Comparison of ENCODE assay signal across 10 mouse cellular contexts in the genomic region with DNA sequence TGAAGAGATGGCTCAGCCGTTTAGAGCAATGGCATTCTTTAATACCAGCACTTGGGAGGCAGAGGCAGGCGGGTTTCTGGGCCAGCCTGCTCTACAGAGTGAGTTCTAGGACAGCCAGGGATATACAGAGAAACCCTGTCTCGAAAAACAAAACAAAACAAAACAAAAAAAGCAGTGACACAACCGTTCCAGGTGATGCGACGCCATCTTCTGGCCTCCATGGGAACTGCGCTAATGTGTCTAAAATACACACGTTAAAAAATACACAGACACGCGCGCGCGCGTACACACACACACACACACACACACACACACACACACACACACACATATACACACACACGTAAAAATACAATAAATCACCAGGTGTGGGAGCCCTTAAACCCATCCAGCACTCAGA. TPM values are rescaled to one million over a fixed set of nuclear protein-coding genes. Genes with fewer than 3 reads are reported as not detected.
DNase-seq lines count a peak whose midpoint lies in the region; ATAC-seq and TF ChIP-seq lines count a peak whose summit lies in the region.
"Not testable (repeated sequence)": the region's sequence is repeated elsewhere in the genome, so short reads cannot be mapped to it uniquely, and the experiment has no call there.
"Had no signal": no experiment of that assay in that cellular context is flagged by ENCODE, and none has a peak within 500 bp of the region (broad histone marks: within the 10 kb centered on the region; RNA-seq: fewer than 3 reads in every experiment).

No protein-coding gene starts in this region.

- peak; percentile 0; the same call in 1 of the 2 replicates for ATAC-seq in embryonic facial prominence, embryonic 13.5 days (ENCODE audit: insufficient number of reproducible peaks, insufficient read depth, low FRiP score, low TSS enrichment, low read depth)
- not testable (repeated sequence) for ATAC-seq in hindbrain, embryonic 15.5 days (ENCODE audit: low FRiP score, low read depth); midbrain, embryonic 16.5 days
- ATAC-seq in liver, postnatal 0 days = peak; percentile 20

- H3K27me3 ChIP-seq in embryonic facial prominence, embryonic 13.5 days; heart, adult 2 months (ENCODE audit: control insufficient read depth, insufficient read depth, low read length); hindbrain, embryonic 15.5 days; limb, embryonic 10.5 days (ENCODE audit: low read depth, poor library complexity, severe bottlenecking); liver, postnatal 0 days (ENCODE audit: insufficient read depth, low read length); midbrain, embryonic 16.5 days (ENCODE audit: control insufficient read depth, insufficient read depth, low read depth, low read length); testis, adult 2 months (ENCODE audit: control insufficient read depth, insufficient read depth, low read length): not testable (repeated sequence)

- peaks cover 12% of the 10 kb centered on the region for H3K4me1 ChIP-seq in embryonic facial prominence, embryonic 13.5 days
- H3K4me1 ChIP-seq in heart, adult 2 months (ENCODE audit: control insufficient read depth, insufficient read depth, low read length); limb, embryonic 10.5 days; testis, adult 2 months (ENCODE audit: control insufficient read depth, insufficient read depth, low read length): not testable (repeated sequence)
- H3K4me1 ChIP-seq in hindbrain, embryonic 15.5 days (replicated peaks) = peaks cover 13% of the 10 kb centered on the region
- H3K4me1 ChIP-seq in liver, postnatal 0 days (ENCODE audit: insufficient read depth) = peaks cover 17% of the 10 kb centered on the region
- H3K4me1 ChIP-seq in midbrain, embryonic 16.5 days (ENCODE audit: control insufficient read depth, insufficient read depth, low read length) = peaks cover 11% of the 10 kb centered on the region

- not testable (repeated sequence) for TF ChIP-seq POLR2A in heart, adult 2 months (IDR thresholded peaks at IDR 0.05; ENCODE audit: insufficient read depth, low read depth, low read length); testis, adult 2 months (IDR thresholded peaks at IDR 0.05; ENCODE audit: control insufficient read depth, low read depth, low read length)

- H3K27ac ChIP-seq in embryonic facial prominence, embryonic 13.5 days; heart, adult 2 months; hindbrain, embryonic 15.5 days (replicated peaks); midbrain, embryonic 16.5 days (ENCODE audit: low read length): not testable (repeated sequence)
- H3K27ac ChIP-seq in limb, embryonic 10.5 days = peak overlapping the region; percentile 90; the same call in 1 of the 2 replicates
- peak overlapping the region; percentile 49; the same call in 1 of the 2 replicates for H3K27ac ChIP-seq in liver, postnatal 0 days (ENCODE audit: low read depth)
- H3K27ac ChIP-seq in testis, adult 2 months (ENCODE audit: control insufficient read depth, insufficient read depth, low read depth, low read length) = peak overlapping the region; percentile 89

- WGBS in embryonic facial prominence, embryonic 13.5 days = 52% methylated on average over 15 of the region's 15 CpGs
- 58% methylated on average over 15 of the region's 15 CpGs for WGBS in heart, adult 2 months
- 55% methylated on average over 15 of the region's 15 CpGs for WGBS in hindbrain, embryonic 15.5 days
- WGBS in limb, embryonic 10.5 days = 52% methylated on average over 15 of the region's 15 CpGs
- 42% methylated on average over 12 of the region's 15 CpGs for WGBS in liver, postnatal 0 days (ENCODE audit: insufficient replicate concordance)
- WGBS in midbrain, embryonic 16.5 days = 49% methylated on average over 13 of the region's 15 CpGs

- H3K36me3 ChIP-seq in embryonic facial prominence, embryonic 13.5 days = peaks cover 24% of the 10 kb centered on the region
- H3K36me3 ChIP-seq in heart, adult 2 months (ENCODE audit: control insufficient read depth, insufficient read depth, low read length); testis, adult 2 months (ENCODE audit: control insufficient read depth, insufficient read depth, low read length): not testable (repeated sequence)
- H3K36me3 ChIP-seq in hindbrain, embryonic 15.5 days = peaks cover 20% of the 10 kb centered on the region
- peaks cover 26% of the 10 kb centered on the region for H3K36me3 ChIP-seq in limb, embryonic 10.5 days
- H3K36me3 ChIP-seq in liver, postnatal 0 days (replicated peaks; ENCODE audit: insufficient read depth, low read length) = peaks cover 19% of the 10 kb centered on the region
- H3K36me3 ChIP-seq in midbrain, embryonic 16.5 days (ENCODE audit: control insufficient read depth, insufficient read depth, low read length) = peaks cover 13% of the 10 kb centered on the region

- peak overlapping the region; percentile 92 for H3K4me3 ChIP-seq in embryonic facial prominence, embryonic 13.5 days
- H3K4me3 ChIP-seq in heart, adult 2 months = peak overlapping the region; percentile 67; the same call in 1 of the 2 replicates
- peak overlapping the region; percentile 84 for H3K4me3 ChIP-seq in hindbrain, embryonic 15.5 days
- peak overlapping the region; percentile 95 for H3K4me3 ChIP-seq in limb, embryonic 10.5 days
- H3K4me3 ChIP-seq in liver, postnatal 0 days (ENCODE audit: low read depth, low read length) = peak overlapping the region; percentile 92; the same call in 1 of the 2 replicates
- peak overlapping the region; percentile 73 for H3K4me3 ChIP-seq in midbrain, embryonic 16.5 days (ENCODE audit: low read depth, low read length)
- H3K4me3 ChIP-seq in testis, adult 2 months (ENCODE audit: control insufficient read depth, low read depth, low read length) = peak overlapping the region; percentile 90

- intact Hi-C loops in heart, adult 2 months (cut with DNase I) = loop anchor here (5.0 kb wide), 1 partner anchor 43 kb away; a partner anchor contains a TSS

- peak; percentile 31 for TF ChIP-seq CTCF in heart, adult 2 months (IDR thresholded peaks at IDR 0.05)
- peak; percentile 52 for TF ChIP-seq CTCF in liver, postnatal 0 days (IDR thresholded peaks at IDR 0.05; ENCODE audit: low read depth)
- peak; percentile 28; the same call in 1 of the 2 replicates for TF ChIP-seq CTCF in testis, adult 2 months (IDR thresholded peaks at IDR 0.05; ENCODE audit: control insufficient read depth, insufficient read depth, insufficient replicate concordance, low read depth, low read length)

- DNase-seq in R1 (ENCODE audit: low read depth, low spot score) = peak; percentile 83
- DNase-seq in heart, adult 2 months; limb, embryonic 10.5 days (ENCODE audit: low spot score): not testable (repeated sequence)
- DNase-seq in liver, postnatal 0 days = peak; percentile 51

- not testable (repeated sequence) for H3K9me3 ChIP-seq in embryonic facial prominence, embryonic 13.5 days; hindbrain, embryonic 15.5 days; limb, embryonic 10.5 days (replicated peaks); liver, postnatal 0 days (ENCODE audit: low read length); midbrain, embryonic 16.5 days (replicated peaks; ENCODE audit: control insufficient read depth, low read length, poor library complexity, severe bottlenecking)

- H3K9ac ChIP-seq in embryonic facial prominence, embryonic 13.5 days; heart, adult 2 months (ENCODE audit: low read depth, low read length); hindbrain, embryonic 15.5 days; liver, postnatal 0 days (replicated peaks); midbrain, embryonic 16.5 days (ENCODE audit: low read depth, low read length): not testable (repeated sequence)

- TF ChIP-seq EP300 in heart, adult 2 months (IDR thresholded peaks at IDR 0.05; ENCODE audit: insufficient read depth, low read depth, low read length); liver, postnatal 0 days (IDR thresholded peaks at IDR 0.05; ENCODE audit: low read depth): not testable (repeated sequence)

- H3K79me2 ChIP-seq in heart, adult 2 months (replicated peaks; ENCODE audit: control insufficient read depth, insufficient read depth, low read length) = not testable (repeated sequence)

- H3K4me2 ChIP-seq in embryonic facial prominence, embryonic 13.5 days = peak overlapping the region; percentile 87
- H3K4me2 ChIP-seq in hindbrain, embryonic 15.5 days = peak overlapping the region; percentile 81
- H3K4me2 ChIP-seq in liver, postnatal 0 days (ENCODE audit: low read depth, low read length) = peak overlapping the region; percentile 100
- 0 out of 2 replicates have a peak overlapping the region, but pooled peaks have one; percentile 2 for H3K4me2 ChIP-seq in midbrain, embryonic 16.5 days (ENCODE audit: low read length)

RNA-seq across cellular contexts. Expression of a gene that starts 0.4 kb away (rescaled TPM):
- polyA plus RNA-seq in embryonic facial prominence, embryonic 13.5 days (2015; fragmentation: Nextera tagmentation; extraction: Ambion mirVana) = 13.9 and 14.7 TPM in 2 replicates
- 10 to 100 TPM; 11.1 to 12.4 TPM for total RNA-seq in heart, adult 2 months (2021)
- 14.8 and 15.7 TPM in 2 replicates for polyA plus RNA-seq in heart, adult 2 months (2012; rRNA removed)
- 10.9 and 11.6 TPM in 2 replicates for polyA plus RNA-seq in hindbrain, embryonic 15.5 days (2015; fragmentation: Nextera tagmentation; extraction: Ambion mirVana)
- polyA plus RNA-seq in limb, embryonic 10.5 days (2016; fragmentation: Nextera tagmentation; extraction: Ambion mirVana) = 23.5 and 25.5 TPM in 2 replicates
- polyA plus RNA-seq in liver, postnatal 0 days (2015; fragmentation: Nextera tagmentation; extraction: Ambion mirVana) = 3.3 and 3.4 TPM in 2 replicates
- polyA plus RNA-seq in midbrain, embryonic 16.5 days (2015; fragmentation: Nextera tagmentation; extraction: Ambion mirVana) = 12.4 and 12.8 TPM in 2 replicates
- 17.0 and 19.5 TPM in 2 replicates for polyA plus RNA-seq in testis, adult 2 months (2012; rRNA removed)

RNA-seq across cellular contexts. Expression of a gene that starts 7.0 kb away (rescaled TPM):
- 33.5 and 36.1 TPM in 2 replicates for polyA plus RNA-seq in embryonic facial prominence, embryonic 13.5 days (2015; fragmentation: Nextera tagmentation; extraction: Ambion mirVana)
- 10 to 100 TPM; 52.2 to 52.4 TPM for total RNA-seq in heart, adult 2 months (2021)
- polyA plus RNA-seq in heart, adult 2 months (2012; rRNA removed) = 31.4 and 31.5 TPM in 2 replicates
- 39.4 and 42.8 TPM in 2 replicates for polyA plus RNA-seq in hindbrain, embryonic 15.5 days (2015; fragmentation: Nextera tagmentation; extraction: Ambion mirVana)
- polyA plus RNA-seq in limb, embryonic 10.5 days (2016; fragmentation: Nextera tagmentation; extraction: Ambion mirVana) = 52.1 and 59.0 TPM in 2 replicates
- polyA plus RNA-seq in liver, postnatal 0 days (2015; fragmentation: Nextera tagmentation; extraction: Ambion mirVana) = 20.2 and 20.9 TPM in 2 replicates
- polyA plus RNA-seq in midbrain, embryonic 16.5 days (2015; fragmentation: Nextera tagmentation; extraction: Ambion mirVana) = 38.3 and 41.6 TPM in 2 replicates
- polyA plus RNA-seq in testis, adult 2 months (2012; rRNA removed) = 41.4 and 42.7 TPM in 2 replicates

RNA-seq across cellular contexts. Expression of a gene that starts 41.3 kb away (rescaled TPM):
- 36.8 and 38.1 TPM in 2 replicates for polyA plus RNA-seq in embryonic facial prominence, embryonic 13.5 days (2015; fragmentation: Nextera tagmentation; extraction: Ambion mirVana)
- total RNA-seq in heart, adult 2 months (2021) = 1 to 10 TPM; 3.3 to 3.9 TPM
- polyA plus RNA-seq in heart, adult 2 months (2012; rRNA removed) = 9.8 and 17.7 TPM in 2 replicates
- 104 and 106 TPM in 2 replicates for polyA plus RNA-seq in hindbrain, embryonic 15.5 days (2015; fragmentation: Nextera tagmentation; extraction: Ambion mirVana)
- polyA plus RNA-seq in limb, embryonic 10.5 days (2016; fragmentation: Nextera tagmentation; extraction: Ambion mirVana) = 56.7 and 57.9 TPM in 2 replicates
- polyA plus RNA-seq in liver, postnatal 0 days (2015; fragmentation: Nextera tagmentation; extraction: Ambion mirVana) = 3.8 and 4.6 TPM in 2 replicates
- polyA plus RNA-seq in midbrain, embryonic 16.5 days (2015; fragmentation: Nextera tagmentation; extraction: Ambion mirVana) = 100 and 125 TPM in 2 replicates
- 90.7 and 98.5 TPM in 2 replicates for polyA plus RNA-seq in testis, adult 2 months (2012; rRNA removed)

RNA-seq across cellular contexts. Expression of a gene that starts 44.3 kb away (rescaled TPM):
- polyA plus RNA-seq in embryonic facial prominence, embryonic 13.5 days (2015; fragmentation: Nextera tagmentation; extraction: Ambion mirVana) = 979 and 1,012 TPM in 2 replicates
- 1,000 to 10,000 TPM in 1 of 2 experiments, 100 to 1,000 TPM in 1; 894 to 1,473 TPM for total RNA-seq in heart, adult 2 months (2021)
- polyA plus RNA-seq in heart, adult 2 months (2012; rRNA removed) = 664 and 1,033 TPM in 2 replicates
- polyA plus RNA-seq in hindbrain, embryonic 15.5 days (2015; fragmentation: Nextera tagmentation; extraction: Ambion mirVana) = 1,393 and 1,417 TPM in 2 replicates
- polyA plus RNA-seq in limb, embryonic 10.5 days (2016; fragmentation: Nextera tagmentation; extraction: Ambion mirVana) = 856 and 992 TPM in 2 replicates
- 369 and 531 TPM in 2 replicates for polyA plus RNA-seq in liver, postnatal 0 days (2015; fragmentation: Nextera tagmentation; extraction: Ambion mirVana)
- polyA plus RNA-seq in midbrain, embryonic 16.5 days (2015; fragmentation: Nextera tagmentation; extraction: Ambion mirVana) = 1,506 and 1,517 TPM in 2 replicates
- polyA plus RNA-seq in testis, adult 2 months (2012; rRNA removed) = 1,188 and 1,319 TPM in 2 replicates

RNA-seq across cellular contexts. Expression of a gene that starts 45.2 kb away (rescaled TPM):
- polyA plus RNA-seq in embryonic facial prominence, embryonic 13.5 days (2015; fragmentation: Nextera tagmentation; extraction: Ambion mirVana) = 0.29 and 0.34 TPM in 2 replicates
- total RNA-seq in heart, adult 2 months (2021) = under 1 TPM in 1 of 2 experiments, not detected in 1; 0.21 TPM
- polyA plus RNA-seq in heart, adult 2 months (2012; rRNA removed) = 0.12 and 0.23 TPM in 2 replicates
- polyA plus RNA-seq in hindbrain, embryonic 15.5 days (2015; fragmentation: Nextera tagmentation; extraction: Ambion mirVana) = 0.56 and 0.65 TPM in 2 replicates
- polyA plus RNA-seq in limb, embryonic 10.5 days (2016; fragmentation: Nextera tagmentation; extraction: Ambion mirVana) = 0.44 and 0.54 TPM in 2 replicates
- polyA plus RNA-seq in liver, postnatal 0 days (2015; fragmentation: Nextera tagmentation; extraction: Ambion mirVana) = 0.17 and 0.18 TPM in 2 replicates
- polyA plus RNA-seq in midbrain, embryonic 16.5 days (2015; fragmentation: Nextera tagmentation; extraction: Ambion mirVana) = 0.30 and 0.51 TPM in 2 replicates
- polyA plus RNA-seq in testis, adult 2 months (2012; rRNA removed) = 84.2 and 109 TPM in 2 replicates
- total RNA-seq: adrenal gland, postnatal 25 days had no signal
- polyA plus RNA-seq: large intestine, adult 2 months had no signal

Comparison
In these comparisons a context has a peak if more than half of its experiments do, and no peak if none do; other contexts are left out.
1. H3K4me2 ChIP-seq: peak in every context shown above with its lines; median percentile 100 in liver, postnatal 0 days; 87 in embryonic facial prominence, embryonic 13.5 days; 81 in hindbrain, embryonic 15.5 days; 2 in midbrain, embryonic 16.5 days.